Mouse (Mus musculus) testis, adult 2 months (tissue): ENCODE measurements around the gene Snrnp70.

Source experiments
- CTCF ChIP-seq: fragments of 200-500 bp; IDR thresholded peaks from 2 replicates; pipeline ENCODE4 v1.5.1; 2012; ENCODE audit warnings: low read depth, mild to moderate bottlenecking, inconsistent platforms, low read length, moderate library complexity; ENCODE audit not compliant: control insufficient read depth, insufficient read depth, insufficient replicate concordance
- POLR2A ChIP-seq: fragments of 200-500 bp; IDR thresholded peaks from 2 replicates; pipeline ENCODE4 v1.6.1; 2012; ENCODE audit warnings: low read depth, mild to moderate bottlenecking, inconsistent platforms, low read length, moderate library complexity; ENCODE audit not compliant: control insufficient read depth

- TF ChIP-seq POLR2A: no peak
- no peak for TF ChIP-seq CTCF
Measured at GRCm38 (mm10) chr7:45368178-45368577, 27.4 kb downstream of the Snrnp70 start.
